Mouse (Mus musculus) lung, postnatal 0 days (tissue): ENCODE measurements at regions not wholly inside any gene's neighbourhood (a gene's known extent, or its start where the extent isn't known, plus 50 kb on each side); places are given as distances from the start of the nearest gene placed in this dataset.
A peak's percentile ranks its signal among the peaks of the same experiment; 100 is the strongest.

Experiments
- ATAC-seq: fragments of 200-750 bp; cut with Nextera tagmentation; 2 replicates; pipeline ENCODE4 v1.8.0; 2017; ENCODE audit warnings: moderate library complexity
- DNase-seq: peaks from one replicate; pipeline ENCODE4 v3.0.0-alpha.2; 2016; ENCODE audit warnings: low spot score
- H3K27ac ChIP-seq: fragments of 300-500 bp; sonication (generic); 2 replicates; pipeline ENCODE4 v1.5.1; 2014; ENCODE audit warnings: antibody characterized with exemption, mild to moderate bottlenecking, low read length, mixed read lengths
- H3K27me3 ChIP-seq: fragments of 300-500 bp; sonication (generic); replicated peaks from 2 replicates; pipeline ENCODE4 v1.6.1; 2014; ENCODE audit warnings: low read length, mixed read lengths; ENCODE audit not compliant: insufficient read depth
- H3K36me3 ChIP-seq: fragments of 300-500 bp; sonication (generic); 2 replicates; pipeline ENCODE4 v1.6.1; 2014; ENCODE audit warnings: low read length, mixed read lengths; ENCODE audit not compliant: insufficient read depth
- H3K4me1 ChIP-seq: fragments of 300-500 bp; sonication (generic); 2 replicates; pipeline ENCODE4 v1.6.1; 2014; ENCODE audit warnings: antibody characterized with exemption, low read depth, low read length, mixed read lengths; ENCODE audit not compliant: insufficient read depth
- H3K4me2 ChIP-seq: fragments of 300-500 bp; sonication (generic); replicated peaks from 2 replicates; pipeline ENCODE4 v1.6.1; 2014; ENCODE audit warnings: low read depth, mild to moderate bottlenecking, low read length, moderate library complexity, mixed read lengths
- H3K4me3 ChIP-seq: fragments of 300-500 bp; sonication (generic); 2 replicates; pipeline ENCODE4 v1.5.1; 2014; ENCODE audit warnings: low read depth, low read length
- H3K9ac ChIP-seq: fragments of 300-500 bp; sonication (generic); replicated peaks from 2 replicates; pipeline ENCODE4 v1.6.1; 2014; ENCODE audit warnings: low read depth, mild to moderate bottlenecking
- H3K9me3 ChIP-seq: fragments of 300-500 bp; sonication (generic); 2 replicates; pipeline ENCODE4 v1.6.1; 2016; ENCODE audit warnings: low read length, mixed read lengths
- CTCF ChIP-seq: IDR thresholded peaks from 2 replicates; pipeline ENCODE4 v1.5.1; 2016; ENCODE audit warnings: antibody characterized with exemption, mild to moderate bottlenecking
- EP300 ChIP-seq: IDR thresholded peaks from 2 replicates; pipeline ENCODE4 v1.6.1; 2016; ENCODE audit warnings: antibody characterized with exemption, mild to moderate bottlenecking, control low read depth
- WGBS: fragments of 180-500 bp; shearing (Covaris S2); extraction: QIAGEN DNeasy Blood & Tissue Kit; methylation state at CpG from one replicate; pipeline ENCODE4 v1.1.7; 2014; 5-methylcytosine and 5-hydroxymethylcytosine counted together

DNA sequence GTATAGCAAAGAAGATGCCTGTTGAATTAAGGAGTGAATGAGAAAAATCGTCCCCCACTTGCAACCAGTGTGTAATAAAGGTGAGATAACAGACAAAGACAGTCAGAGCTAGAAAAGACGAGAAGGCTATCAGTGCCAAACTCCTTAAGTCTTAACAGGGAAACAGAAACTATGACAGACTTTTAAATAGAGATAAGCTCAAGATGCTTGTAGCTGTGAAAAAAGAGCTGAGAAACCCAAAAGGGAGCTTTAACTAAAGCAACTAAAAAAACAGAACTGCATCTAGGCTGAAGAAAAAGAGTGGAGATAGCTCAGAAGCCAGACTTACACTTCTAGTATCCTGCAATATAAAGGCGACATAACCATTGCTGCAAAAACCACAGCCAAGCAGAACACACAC, 87.8 kb upstream of the Tprg start:
- Histone ChIP-seq H3K36me3 (no peaks in the 10 kb centered on the region), H3K27me3 (no peaks in the 10 kb centered on the region), H3K4me3 (no peak overlapping the region), H3K4me1 (no peaks in the 10 kb centered on the region), H3K4me2 (no peak overlapping the region), H3K27ac (no peak overlapping the region), H3K9me3 (no peaks in the 10 kb centered on the region), H3K9ac (no peak overlapping the region)
- 46% methylated on average over 3 of the region's 3 CpGs for WGBS
- no peak for DNase-seq
- TF ChIP-seq CTCF: no peak
- no peak for TF ChIP-seq EP300
- no peak for ATAC-seq

- Histone ChIP-seq H3K27me3 (no peaks in the 10 kb centered on the region), H3K4me3 (no peak overlapping the region), H3K36me3 (no peaks in the 10 kb centered on the region), H3K4me2 (no peak overlapping the region), H3K9ac (no peak overlapping the region), H3K9me3 (no peaks in the 10 kb centered on the region), H3K4me1 (no peaks in the 10 kb centered on the region), H3K27ac (no peak overlapping the region)
- TF ChIP-seq EP300: no peak
- TF ChIP-seq CTCF: no peak
- ATAC-seq: no peak
- peak; percentile 5 for DNase-seq
Observed at GRCm38 (mm10) chr16:25199984-25200383, 86.6 kb upstream of the Tprg start.

DNA sequence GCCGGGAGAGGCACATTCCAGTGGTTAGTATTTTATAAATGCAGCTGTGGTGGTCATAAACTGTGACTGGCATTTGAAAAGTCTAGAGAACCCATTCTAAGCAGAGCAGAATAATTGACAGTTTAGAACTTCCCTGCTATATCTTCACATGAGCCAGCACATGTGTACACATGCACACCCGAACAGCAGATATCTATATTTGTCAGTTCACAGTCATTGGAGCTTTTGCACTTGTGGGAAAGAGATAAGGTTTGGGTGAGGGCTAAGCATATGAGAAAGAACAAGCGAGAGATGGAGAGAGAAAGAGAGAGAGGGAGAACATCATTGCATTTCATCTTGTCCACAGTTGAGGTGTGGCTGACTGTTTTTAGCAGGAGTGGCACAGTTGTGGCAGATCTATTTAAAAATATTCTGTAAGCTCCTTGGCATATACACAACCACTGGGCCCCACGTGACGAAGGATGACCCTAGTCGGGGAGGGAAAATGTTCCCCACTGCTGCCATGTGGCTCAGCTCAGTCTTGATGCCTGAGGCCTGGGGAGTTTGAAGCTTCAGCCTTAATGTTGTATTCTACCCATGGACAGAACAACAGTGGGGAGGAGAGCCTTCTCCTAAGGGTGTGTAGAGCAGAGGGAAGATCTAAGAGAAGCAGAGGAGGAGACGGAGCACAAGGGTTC, 85.4 kb upstream of the Tprg start:
- DNase-seq (no peak), ATAC-seq (no peak)
- WGBS: 57% methylated on average over 7 of the region's 7 CpGs

DNA sequence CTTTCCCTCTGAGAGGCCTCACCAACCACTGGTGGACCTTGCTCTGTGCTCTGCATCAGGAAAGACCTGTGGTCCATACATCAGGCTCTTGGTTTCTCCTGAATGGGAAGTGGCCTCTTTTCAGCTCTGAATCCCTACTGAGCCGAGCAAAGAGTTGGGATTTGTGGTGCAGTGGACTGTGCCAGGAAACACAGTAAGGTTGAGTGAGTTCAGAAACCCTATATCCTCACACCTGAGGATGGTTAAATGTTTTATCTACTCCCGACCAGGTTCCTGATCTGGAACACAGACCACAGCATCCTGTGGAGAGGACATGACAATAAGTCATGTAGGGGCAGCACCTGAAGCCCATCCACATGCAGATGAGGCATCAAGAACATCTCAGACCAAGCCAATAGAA, 73.4 kb upstream of the Tprg start:
- TF ChIP-seq EP300 (no peak), CTCF (no peak)
- 54% methylated on average over 2 of the region's 2 CpGs for WGBS
- no peak overlapping the region for H3K4me3 ChIP-seq

More for the DNA sequence above, 85.4 kb upstream of the Tprg start:
- TF ChIP-seq EP300 (no peak), CTCF (no peak)
- Histone ChIP-seq H3K36me3 (no peaks in the 10 kb centered on the region), H3K4me1 (no peaks in the 10 kb centered on the region), H3K9me3 (no peaks in the 10 kb centered on the region), H3K4me2 (no peak overlapping the region), H3K4me3 (no peak overlapping the region), H3K27me3 (no peaks in the 10 kb centered on the region), H3K27ac (no peak overlapping the region), H3K9ac (no peak overlapping the region)

GRCm38 (mm10) chr16:25220552-25220951, 66.1 kb upstream of the Tprg start:
- WGBS: 79% methylated on average over 6 of the region's 6 CpGs
- H3K4me3 ChIP-seq: no peak overlapping the region
- no peak overlapping the region for H3K27ac ChIP-seq
- ATAC-seq: no peak
- no peak for DNase-seq
- H3K9me3 ChIP-seq: no peaks in the 10 kb centered on the region
- no peak overlapping the region for H3K9ac ChIP-seq
- no peaks in the 10 kb centered on the region for H3K27me3 ChIP-seq
- H3K4me2 ChIP-seq: no peak overlapping the region
- H3K36me3 ChIP-seq: no peaks in the 10 kb centered on the region
- no peaks in the 10 kb centered on the region for H3K4me1 ChIP-seq
- no peak for TF ChIP-seq EP300
- TF ChIP-seq CTCF: no peak

More for the DNA sequence above, 73.4 kb upstream of the Tprg start:
- H3K9ac ChIP-seq: no peak overlapping the region
- DNase-seq (no peak), ATAC-seq (no peak)
- no peak overlapping the region for H3K4me2 ChIP-seq
- no peaks in the 10 kb centered on the region for H3K9me3 ChIP-seq
- H3K36me3 ChIP-seq: no peaks in the 10 kb centered on the region
- H3K27ac ChIP-seq: no peak overlapping the region
- H3K4me1 ChIP-seq: no peaks in the 10 kb centered on the region
- H3K27me3 ChIP-seq: no peaks in the 10 kb centered on the region

DNA sequence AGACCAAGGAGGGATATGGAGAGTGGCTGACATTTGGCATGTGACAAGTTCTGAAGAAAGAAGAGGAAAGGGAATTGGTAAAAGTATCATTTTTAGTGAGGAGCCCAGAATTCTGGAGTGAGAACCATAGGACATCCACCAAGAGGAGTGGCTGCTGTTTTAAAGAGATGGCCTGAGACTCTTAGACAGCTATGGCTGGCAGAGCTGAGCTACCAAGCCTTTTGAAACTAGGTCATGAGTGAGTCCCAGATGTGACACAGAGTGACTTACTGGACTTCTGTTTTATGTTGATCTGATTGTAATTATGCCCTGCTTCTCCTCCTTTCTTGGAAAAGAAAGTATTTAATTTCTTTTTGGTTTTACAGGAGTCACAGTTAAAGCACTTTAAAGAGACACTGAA, 61.8 kb upstream of the Tprg start:
- Histone ChIP-seq H3K27ac (no peak overlapping the region), H3K36me3 (no peaks in the 10 kb centered on the region), H3K9me3 (no peaks in the 10 kb centered on the region), H3K27me3 (no peaks in the 10 kb centered on the region), H3K9ac (no peak overlapping the region), H3K4me3 (no peak overlapping the region), H3K4me2 (no peak overlapping the region), H3K4me1 (no peaks in the 10 kb centered on the region)
- no peak for TF ChIP-seq EP300
- TF ChIP-seq CTCF: no peak
- no peak for DNase-seq
- no peak for ATAC-seq
